Mouse (Mus musculus) embryo, embryonic 11 days (tissue): ENCODE data around the gene Hist1h2af.
"Not testable (repeated sequence)": the region's sequence is repeated elsewhere in the genome, so short reads cannot be mapped to it uniquely, and the experiment has no call there.

Experiments used
- DNase-seq: peaks from one replicate; pipeline ENCODE4 v3.0.0-alpha.2; 2015

The Hist1h2af gene

DNA sequence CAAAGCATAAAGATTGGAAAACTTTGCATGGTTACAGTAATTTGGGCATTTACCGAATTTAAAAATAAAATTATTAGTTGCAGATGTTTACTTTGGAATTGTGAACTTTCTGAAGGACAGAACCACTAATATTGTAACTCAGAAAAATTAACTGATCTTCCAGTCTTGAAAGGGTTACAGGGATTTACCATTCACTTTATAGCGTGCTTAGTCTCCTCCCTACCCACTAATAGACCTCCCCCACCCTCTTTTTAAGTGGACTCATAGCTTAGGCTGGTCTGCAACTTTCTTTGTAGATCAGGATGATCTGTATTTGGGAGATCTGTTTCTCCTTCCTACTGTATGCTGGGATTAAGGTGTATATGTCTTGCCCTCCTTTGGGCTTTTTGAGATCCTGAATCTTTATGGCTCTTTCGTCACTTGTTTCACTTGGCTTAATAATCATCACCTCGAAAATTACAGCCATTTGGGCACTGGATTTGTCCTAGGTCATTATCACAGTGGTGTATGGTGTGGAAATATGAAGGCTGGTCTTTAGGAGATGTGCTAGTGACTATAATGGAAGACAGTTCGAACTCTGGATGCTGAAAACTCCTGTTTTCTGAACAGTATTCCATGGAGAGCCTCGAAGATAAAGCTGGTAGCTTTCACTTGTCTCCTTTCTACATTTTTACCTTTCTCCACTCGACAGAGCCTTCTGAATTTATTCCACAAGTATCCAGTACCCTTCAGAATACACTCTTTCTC is 2.5 kb downstream of the Hist1h2af start:
- peak; percentile 50 for DNase-seq

DNA sequence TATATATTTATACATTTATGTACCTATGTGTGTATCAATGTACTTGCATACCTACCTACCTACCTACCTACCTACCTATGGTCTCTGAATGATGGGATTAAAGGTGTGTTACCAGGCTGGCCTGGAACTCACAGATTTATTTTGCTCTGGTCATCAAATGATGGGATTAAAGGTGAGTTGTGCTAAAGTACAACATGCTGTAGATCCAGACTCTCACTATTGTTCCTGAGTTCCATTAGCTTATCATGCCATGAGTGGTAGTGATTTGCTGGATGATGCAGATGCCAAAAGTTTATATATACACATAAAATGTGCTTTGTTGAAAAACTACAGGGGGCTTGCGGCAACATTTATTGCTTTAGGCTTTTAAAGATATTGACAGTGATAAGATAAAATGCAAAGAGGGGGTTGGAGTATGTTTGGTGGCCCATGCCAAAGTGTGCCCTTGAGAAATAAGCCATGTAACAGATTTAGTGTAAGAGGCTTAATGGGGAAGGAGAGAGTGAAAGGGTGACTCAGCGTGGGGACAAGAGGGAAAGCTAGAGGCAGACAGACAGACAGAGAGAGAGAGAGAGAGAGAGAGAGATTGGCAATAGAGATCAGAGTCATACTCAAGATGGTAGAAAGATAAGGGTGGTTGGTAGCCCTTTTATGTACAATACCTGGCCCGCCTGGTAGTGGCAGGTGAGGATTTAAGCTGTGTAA is 3.5 kb downstream of the Hist1h2af start:
- no peak for DNase-seq

DNA sequence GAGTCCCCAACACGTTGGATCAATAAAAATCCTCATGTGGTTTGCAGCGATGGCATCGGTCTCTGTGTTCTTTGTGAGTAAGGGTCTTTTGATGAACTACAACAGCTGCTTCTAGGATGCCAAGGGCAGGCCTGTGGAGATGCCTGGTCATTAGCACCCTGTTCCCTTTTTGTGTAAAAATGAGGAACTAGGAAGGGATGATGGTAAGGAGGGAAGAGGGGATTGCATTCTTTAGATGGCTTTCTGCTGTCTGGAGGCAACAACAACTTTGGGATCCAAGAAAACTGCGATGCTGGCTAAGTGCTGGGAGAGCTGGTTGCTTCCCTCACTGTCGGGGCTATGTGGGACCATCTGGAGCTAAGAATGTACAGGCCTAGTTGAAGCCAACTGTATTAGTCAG is 4.5 kb downstream of the Hist1h2af start:
- DNase-seq: no peak

DNA sequence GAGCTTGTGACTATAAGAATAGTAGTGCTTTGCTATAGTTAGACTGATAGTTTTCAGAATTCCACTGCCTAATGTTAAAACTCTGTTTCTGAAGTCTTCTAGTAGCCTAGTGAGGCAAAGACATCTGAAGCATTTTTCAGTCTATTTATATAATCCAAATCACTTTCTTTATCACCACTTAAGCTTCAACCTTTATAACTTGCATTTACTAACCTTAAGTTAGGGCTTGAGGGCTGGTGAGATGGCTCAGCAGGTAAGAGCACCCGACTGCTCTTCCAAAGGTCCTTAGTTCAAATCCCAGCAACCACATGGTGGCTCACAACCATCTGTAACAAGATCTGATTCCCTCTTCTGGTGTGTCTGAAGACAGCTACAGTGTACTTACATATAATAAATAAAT is 6.1 kb downstream of the Hist1h2af start:
- DNase-seq: not testable (repeated sequence)

DNA sequence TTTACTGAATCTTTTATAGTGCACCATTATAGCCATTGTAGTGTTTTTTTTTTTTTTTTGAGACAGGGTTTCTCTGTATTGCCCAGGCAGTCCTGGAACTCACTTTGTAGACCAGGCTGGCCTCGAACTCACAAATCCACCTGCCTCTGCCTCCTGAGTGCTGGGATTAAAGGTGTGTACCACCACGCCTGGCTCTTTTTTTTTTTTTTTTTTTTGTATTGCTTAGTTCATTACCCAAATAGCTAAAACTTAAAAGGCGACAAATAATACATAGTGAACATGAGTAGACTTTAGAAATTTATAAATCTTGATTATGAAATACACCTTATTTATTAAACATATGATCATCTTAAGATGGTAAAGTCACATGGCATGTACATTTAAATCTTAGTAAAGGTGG is 7.8 kb downstream of the Hist1h2af start:
- no peak for DNase-seq

DNA sequence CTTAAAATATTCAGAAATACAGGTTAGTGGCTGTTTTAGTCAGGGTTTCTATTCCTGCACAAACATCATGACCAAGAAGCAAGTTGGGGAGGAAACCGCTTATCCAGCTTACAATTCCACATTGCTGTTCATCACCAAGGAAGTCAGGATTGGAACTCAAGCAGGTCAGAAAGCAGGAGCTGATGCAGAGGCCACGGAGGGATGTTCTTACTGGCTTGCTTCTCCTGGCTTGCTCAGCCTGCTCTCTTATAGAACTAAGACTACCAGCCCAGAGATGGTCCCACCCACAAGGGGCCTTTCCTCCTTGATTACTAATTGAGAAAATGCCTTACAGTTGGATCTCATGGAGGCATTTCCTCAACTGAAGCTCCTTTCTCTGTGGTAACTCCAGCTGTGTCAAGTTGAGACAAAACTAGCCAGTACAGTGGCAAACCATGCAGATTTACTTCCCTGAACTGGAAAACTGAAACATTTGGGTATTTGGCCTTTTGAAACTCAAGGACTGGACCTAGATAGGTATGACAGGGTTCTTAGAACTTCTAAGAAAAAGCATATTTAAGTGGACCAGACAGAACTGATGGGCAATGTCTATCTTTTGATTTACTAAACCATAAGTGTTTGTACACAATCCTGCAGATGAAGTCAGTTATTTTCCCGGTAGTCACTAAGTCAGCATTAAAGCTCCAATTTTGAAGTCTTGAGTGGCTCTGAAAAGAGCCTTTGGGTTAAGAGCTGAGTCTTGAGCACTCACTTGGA is 8.7 kb downstream of the Hist1h2af start:
- not testable (repeated sequence) for DNase-seq

DNA sequence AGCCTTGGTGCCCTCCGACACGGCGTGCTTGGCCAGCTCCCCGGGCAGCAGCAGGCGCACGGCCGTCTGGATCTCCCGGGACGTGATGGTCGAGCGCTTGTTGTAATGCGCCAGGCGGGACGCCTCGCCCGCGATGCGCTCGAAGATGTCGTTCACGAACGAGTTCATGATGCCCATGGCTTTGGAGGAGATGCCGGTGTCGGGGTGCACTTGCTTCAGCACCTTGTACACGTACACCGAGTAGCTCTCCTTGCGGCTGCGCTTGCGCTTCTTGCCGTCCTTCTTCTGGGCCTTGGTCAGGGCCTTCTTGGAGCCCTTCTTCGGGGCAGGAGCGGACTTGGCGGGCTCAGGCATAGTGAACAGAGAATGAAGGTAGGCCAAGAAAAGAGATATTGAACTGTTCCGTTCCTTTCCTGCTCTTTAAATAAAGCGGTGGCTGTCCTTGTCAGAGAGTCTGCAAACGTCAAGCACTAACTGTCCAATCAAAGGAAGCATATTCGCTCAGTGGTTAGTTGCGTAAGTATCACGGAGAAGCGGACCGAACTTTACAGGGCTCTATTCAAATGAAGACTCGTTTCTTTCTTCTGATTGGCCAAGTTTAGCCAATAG is 9.4 kb downstream of the Hist1h2af start, which contains the start of gene Hist1h2bh:
Gene Hist1h2bh (minus strand): TSS at position 394 of the 609 bp plus-strand sequence.
- peak; percentile 93 for DNase-seq

DNA sequence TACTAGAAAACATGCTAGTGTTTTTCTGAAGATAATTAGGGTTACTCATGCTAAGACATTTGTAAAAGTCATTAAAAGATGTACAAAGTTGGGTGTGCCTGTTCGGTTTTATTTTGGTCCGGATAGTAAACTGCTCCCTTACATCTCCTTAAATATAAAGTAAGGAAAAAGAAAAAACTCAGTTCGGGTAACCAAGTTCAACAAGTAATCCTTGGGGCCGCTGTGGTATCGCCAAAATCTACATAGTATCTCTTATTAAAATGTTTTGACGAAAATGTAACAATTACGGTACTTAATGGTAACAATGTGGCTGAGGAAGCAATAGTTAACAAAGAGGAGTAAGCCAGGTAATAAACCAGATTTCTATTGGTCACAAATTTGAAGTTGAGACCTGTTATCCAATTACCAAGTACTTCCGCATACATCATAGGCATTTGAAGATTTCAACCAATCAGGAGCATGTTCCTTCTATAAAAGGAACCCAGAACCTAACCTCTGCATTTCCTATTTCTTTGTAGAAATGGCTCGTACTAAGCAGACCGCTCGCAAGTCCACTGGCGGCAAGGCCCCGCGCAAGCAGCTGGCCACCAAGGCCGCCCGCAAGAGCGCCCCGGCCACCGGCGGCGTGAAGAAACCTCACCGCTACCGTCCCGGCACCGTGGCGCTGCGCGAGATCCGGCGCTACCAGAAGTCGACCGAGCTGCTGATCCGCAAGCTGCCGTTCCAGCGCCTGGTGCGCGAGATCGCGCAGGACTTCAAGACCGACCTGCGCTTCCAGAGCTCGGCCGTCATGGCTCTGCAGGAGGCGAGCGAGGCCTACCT is 10.5 kb downstream of the Hist1h2af start, which contains the start of gene Hist1h3f:
Gene Hist1h3f (plus strand): TSS at position 88 of the 822 bp plus-strand sequence.
- DNase-seq: peak; percentile 94

DNA sequence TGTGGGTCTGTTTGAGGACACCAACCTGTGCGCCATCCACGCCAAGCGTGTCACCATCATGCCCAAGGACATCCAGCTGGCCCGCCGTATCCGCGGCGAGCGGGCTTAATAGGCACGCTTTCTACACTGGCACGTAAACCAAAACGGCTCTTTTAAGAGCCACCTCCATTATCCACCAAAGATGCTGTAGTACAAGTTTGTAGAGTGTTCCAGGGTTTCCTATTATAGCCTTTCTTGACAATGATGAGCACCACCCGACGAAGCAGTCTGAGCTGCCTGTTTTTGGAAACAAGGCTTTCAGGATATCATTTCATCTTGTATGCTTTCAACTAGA is 11.0 kb downstream of the Hist1h2af start:
- not testable (repeated sequence) for DNase-seq

DNA sequence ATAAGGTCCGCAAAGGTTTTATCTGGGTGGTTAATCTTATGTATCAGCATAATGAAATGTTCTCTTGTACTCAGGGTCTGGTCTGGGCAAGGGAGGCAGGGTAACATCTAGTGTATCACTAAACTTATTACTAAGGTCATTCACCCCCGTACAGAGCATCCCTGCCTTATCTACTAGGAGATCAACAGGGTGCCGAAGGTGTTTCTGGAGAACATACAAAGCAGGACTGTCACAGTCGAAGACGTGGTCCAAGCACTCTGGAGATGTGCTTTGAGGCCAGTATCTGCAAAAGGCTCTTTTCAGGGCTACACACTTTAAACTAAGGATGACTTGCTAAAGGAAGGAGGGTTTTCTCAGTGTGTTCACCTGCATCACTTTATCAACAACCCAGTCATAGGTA is 13.0 kb downstream of the Hist1h2af start:
- no peak for DNase-seq

DNA sequence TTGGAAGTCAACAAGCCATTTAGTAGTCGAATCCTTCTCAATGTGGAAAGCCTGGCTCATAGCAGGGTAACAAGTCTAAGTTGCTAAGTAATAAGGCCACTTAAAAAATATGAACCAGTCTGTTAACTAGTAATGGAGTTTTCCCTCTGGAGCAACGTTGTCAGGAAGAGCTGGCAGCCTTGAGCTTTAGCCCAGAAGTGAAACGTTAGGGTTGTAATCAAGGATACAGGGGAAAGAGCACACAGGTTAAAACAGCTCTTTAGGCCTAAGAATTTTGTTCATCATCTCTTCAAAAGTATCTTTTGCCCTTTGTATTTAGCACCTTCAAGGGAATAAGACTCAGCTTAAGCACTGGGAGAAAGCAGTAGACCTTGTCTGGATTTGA is 17.0 kb downstream of the Hist1h2af start:
- peak; percentile 55 for DNase-seq

DNA sequence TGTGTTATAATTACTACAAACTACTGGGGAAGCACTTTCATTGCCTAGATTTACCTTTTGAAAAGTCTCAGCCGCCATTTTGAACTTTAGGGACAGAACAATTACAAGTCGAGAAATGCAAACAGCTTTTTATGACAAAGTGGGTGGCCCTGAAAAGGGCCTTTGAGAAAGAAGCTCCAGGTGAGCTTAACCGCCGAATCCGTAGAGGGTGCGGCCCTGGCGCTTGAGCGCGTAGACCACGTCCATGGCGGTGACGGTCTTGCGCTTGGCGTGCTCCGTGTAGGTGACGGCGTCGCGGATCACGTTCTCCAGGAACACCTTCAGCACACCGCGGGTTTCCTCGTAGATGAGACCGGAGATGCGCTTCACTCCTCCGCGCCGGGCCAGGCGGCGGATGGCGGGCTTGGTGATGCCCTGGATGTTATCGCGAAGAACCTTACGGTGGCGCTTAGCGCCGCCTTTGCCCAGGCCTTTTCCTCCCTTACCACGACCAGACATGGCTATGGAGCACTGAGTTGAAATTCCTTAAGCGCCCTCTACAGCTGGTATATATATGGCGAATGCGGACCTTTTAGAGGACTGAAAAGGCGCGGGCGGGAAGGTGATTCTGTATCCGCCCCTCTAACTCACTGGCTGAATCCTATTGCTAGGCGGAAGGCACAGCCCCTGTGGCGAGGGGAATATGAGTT is 17.6 kb downstream of the Hist1h2af start, which contains the start of gene Hist1h4f:
Gene Hist1h4f (minus strand): TSS at position 503 of the 689 bp plus-strand sequence.
- peak; percentile 95 for DNase-seq

DNA sequence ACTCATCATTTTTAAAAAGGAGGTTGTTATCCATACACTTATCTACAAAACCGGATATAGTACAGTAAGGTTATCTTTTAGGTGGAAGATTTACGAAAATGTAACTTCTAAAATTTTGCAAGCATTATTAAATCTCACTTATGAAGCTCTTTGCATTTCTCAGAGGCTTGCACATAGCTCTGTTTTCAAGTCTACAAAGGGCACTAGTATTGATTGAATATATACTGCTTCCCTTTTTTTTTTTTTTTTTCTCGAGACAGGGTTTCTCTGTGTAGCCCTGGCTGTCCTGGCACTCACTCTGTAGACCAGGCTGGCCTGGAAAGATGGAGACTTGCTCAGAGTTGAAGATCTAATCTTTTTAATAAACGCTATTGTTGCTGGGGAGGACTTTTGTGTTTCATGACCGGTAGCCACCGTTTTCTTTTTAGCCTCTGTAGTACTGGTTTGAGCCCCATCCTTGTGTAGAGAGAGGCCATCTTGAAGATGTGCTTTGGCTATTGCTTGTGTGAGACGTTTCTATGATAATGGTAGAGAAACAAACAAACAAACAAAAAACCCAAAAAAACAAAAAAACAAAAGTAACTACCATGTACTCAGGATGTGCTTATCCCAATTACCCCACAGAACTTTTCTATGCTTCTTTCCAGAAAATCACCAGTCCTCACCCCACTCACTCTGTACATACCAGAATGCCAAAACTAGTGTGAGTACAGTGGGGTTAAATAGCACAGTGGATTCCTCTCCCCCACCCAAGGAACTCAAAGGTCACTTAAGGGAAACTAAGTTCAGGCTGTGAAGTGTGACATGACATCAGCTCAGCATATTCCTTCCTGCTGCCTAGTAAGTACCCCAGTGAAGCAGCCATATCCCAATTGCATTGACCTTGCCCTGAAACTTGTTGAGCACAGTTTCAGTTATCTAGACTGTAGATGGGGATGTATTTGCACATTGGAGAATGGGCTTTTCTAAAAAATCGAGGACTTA is 18.5 kb downstream of the Hist1h2af start:
- DNase-seq: no peak

DNA sequence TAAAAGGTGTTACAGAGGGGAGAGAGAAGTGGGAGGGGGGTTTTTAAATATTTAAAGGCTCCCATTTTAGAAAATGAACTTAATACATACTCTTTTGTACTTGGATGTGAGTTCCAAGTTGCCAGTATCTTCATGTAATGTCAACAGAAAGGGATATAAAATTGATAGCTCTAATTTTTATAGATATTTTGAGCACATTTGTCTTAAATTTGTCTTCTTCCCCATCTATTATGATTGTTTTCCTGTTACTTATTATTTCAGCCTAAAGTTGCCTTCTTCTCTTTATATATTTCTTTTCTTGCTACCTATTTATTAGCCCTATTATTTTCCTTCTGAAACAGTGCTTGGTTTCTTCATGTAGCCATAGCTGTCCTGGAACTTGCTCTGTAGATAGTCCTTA is 19.3 kb downstream of the Hist1h2af start, which contains the start of gene Hist1h1d:
Gene Hist1h1d (plus strand): TSS at position 301 of the 400 bp plus-strand sequence.
- DNase-seq: no peak

DNA sequence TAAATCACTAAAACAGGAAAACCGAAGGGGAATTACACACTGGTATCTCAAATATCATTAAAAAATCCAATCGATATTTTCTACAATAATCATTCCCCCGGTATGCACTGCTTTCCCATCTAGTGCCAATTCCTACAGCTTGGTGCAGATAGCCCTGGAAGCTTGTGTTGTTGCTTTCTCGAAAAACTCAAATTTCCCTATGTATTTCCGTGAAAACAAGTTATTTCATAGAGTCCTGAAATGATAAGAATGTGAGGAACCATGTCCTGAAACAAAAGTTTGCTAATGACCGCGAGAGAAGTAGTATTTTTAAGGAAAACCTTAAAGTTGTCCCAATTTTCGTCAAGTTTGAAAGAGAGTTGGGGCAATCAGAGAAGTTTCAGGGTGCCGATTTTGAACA is 20.7 kb downstream of the Hist1h2af start:
- peak; percentile 25 for DNase-seq

DNA sequence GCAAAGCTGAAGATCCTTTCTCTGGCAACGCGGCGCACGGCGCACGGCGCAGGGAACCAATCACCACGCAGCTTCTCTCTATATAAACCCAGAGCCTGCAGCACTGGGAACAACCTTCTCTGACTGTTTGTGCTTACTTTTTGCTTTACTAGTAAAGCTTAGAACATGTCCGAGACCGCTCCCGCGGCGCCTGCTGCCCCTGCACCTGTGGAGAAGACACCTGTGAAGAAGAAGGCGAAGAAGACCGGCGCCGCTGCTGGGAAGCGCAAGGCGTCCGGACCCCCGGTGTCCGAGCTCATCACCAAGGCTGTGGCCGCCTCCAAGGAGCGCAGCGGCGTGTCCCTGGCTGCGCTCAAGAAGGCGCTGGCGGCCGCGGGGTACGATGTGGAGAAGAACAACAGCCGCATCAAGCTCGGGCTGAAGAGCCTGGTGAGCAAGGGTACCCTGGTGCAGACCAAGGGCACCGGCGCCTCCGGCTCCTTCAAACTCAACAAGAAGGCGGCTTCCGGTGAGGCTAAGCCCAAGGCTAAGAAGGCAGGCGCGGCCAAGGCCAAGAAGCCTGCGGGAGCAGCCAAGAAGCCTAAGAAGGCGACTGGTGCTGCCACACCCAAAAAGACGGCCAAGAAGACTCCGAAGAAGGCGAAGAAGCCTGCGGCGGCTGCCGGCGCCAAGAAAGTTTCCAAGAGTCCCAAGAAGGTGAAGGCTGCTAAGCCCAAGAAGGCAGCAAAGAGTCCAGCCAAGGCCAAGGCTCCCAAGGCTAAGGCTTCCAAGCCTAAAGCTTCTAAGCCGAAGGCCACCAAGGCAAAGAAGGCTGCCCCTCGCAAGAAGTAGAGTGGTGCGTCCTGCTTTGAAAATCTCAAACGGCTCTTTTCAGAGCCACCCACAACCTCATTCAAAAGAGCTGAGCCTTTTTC is 21.5 kb downstream of the Hist1h2af start:
- peak; percentile 93 for DNase-seq

DNA sequence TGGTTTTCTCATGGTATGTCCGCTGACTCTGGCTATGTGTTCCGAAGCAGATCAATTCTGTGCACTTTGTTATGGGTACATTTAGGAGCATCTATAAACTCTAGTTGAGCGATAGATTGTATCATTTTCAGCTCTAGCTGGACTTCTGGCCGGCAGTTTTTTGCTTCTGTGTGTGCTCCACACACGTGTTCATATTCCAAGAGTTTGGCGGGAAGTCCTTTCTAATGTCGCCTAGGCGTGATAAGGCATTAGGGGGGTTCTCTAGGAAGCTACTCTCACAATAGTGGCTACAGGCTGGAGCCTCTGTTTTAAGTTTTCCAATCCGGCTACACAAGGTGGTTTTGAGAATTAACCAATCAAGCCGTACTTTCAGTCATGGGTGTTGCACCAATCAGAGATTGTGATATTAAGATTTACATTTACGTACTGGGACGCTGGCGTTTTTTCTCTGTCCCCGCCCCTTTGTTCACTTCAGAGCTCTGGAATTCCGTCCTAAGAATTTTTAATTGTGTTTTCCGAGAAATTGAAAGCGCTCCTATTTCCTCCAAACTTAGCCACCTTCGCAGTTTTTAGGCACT is 22.2 kb downstream of the Hist1h2af start:
- DNase-seq: peak; percentile 92

DNA sequence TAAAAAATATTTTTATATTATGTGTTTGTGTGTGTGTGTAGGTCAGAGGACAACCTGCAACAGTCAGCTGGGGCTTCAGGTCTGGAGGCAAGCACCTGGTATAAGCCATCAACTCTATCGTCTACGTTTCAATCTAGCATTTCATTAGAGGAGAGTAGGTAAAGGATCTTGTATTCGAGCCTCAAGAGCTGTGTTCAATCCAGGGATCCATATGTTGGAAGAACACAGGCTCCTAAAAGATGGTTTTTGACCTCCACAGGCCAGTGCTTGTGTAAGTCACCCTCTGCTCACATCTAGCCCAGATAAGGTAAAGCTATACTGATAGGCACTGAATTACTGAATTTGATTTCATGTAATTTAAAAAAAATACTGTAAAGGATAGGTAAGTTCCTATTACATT is 23.2 kb downstream of the Hist1h2af start:
- no peak for DNase-seq

DNA sequence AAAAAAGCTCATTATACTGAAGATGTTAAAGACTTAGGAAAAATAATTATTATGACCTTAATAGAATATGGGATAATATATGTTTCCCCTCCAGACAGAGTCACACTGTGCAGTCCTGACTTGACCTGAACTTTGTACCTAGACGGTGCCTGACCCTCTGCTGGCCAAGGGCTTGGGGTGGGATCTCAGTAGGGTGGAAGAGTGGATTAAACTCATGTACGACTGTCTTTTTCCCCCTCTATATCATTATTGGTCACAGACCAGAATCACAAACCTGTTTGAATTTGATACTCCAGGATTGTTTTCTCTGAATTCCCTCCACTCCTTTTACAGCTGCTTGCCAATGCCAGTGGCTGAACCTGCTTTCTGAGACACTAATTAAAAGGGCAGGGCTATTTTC is 27.0 kb downstream of the Hist1h2af start:
- DNase-seq: not testable (repeated sequence)
